Mouse (Mus musculus) heart, adult 2 months (tissue): ENCODE measurements around the gene Cdk2ap2.

Experiments
- CTCF ChIP-seq: fragments of 200-600 bp; IDR thresholded peaks from 2 replicates; pipeline ENCODE4 v1.8.1; 2022; ENCODE audit warnings: antibody characterized with exemption, mild to moderate bottlenecking, moderate library complexity
- EP300 ChIP-seq: fragments of 200-500 bp; IDR thresholded peaks from 2 replicates; pipeline ENCODE4 v1.6.1; 2011; ENCODE audit warnings: low read depth, low read length, control low read depth; ENCODE audit not compliant: insufficient read depth

DNA sequence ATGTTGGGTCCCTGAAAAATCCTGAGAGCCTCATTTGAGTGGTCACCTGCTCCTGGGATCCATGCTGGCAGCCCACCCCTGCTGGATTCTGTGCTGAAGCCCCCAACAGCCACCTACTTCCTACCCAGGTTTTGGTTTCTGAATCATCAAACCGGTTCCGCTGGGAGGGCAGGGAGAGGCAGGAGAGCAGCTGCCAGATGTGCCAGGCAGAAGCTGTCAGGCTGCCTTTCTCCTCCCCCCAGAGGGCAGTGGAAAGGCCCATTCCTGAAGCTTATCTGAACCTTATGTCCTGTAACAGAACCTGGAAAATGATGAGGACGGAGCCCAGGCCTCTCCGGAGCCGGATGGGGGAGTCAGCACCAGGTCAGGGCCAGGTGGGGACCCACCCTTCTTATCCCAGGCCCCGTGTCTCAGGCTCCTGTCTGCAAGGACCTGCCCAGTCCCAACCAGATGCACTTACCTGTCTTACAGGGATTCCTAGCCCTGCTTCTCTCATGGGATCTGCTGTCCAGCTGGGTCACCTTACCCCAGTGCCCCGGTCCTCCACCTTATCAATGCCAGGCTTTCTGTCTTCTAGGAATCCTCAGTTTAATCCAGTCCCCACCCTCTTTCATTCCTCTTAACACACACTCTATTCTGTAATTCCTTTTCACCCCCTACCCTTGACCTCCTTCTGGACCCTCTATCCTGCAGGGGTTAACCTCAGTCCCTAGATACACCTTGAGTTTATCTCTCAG is 29.9 kb downstream of the Cdk2ap2 start:
- no peak for TF ChIP-seq CTCF
- no peak for TF ChIP-seq EP300
